Mouse (Mus musculus) urinary bladder, postnatal 14 days (tissue): ENCODE data around the gene Irf9.
A peak's percentile ranks its signal among the peaks of the same experiment; 100 is the strongest.

Experiments
- DNase-seq: peaks from one replicate; pipeline ENCODE4 v3.0.0; 2021; ENCODE audit warnings: low spot score

The Irf9 gene

GRCm38 (mm10) chr14:55580731-55581130 is 22.6 kb upstream of the Irf9 start:
- no peak for DNase-seq

- no peak for DNase-seq
These were observed 21.2 kb upstream of the Irf9 start for GRCm38 (mm10) chr14:55581981-55582681.

GRCm38 (mm10) chr14:55584303-55584701 is 19.1 kb upstream of the Irf9 start:
- no peak for DNase-seq

GRCm38 (mm10) chr14:55584702-55585565 is 18.4 kb upstream of the Irf9 start, which contains the start of gene Emc9:
TSS of gene Emc9 (minus strand) at chr14:55585302.
- DNase-seq = peak; percentile 78

GRCm38 (mm10) chr14:55585566-55585960 is 17.8 kb upstream of the Irf9 start:
- no peak for DNase-seq

- no peak for DNase-seq
These were observed 17.2 kb upstream of the Irf9 start for GRCm38 (mm10) chr14:55586149-55586548.

- DNase-seq = no peak
These were observed 14.1 kb upstream of the Irf9 start for GRCm38 (mm10) chr14:55589271-55589670.

- no peak for DNase-seq
These were observed 13.5 kb upstream of the Irf9 start for GRCm38 (mm10) chr14:55589771-55590448.

- DNase-seq = peak; percentile 94
These were observed 12.5 kb upstream of the Irf9 start, which contains the start of gene Psme2 for GRCm38 (mm10) chr14:55590748-55591330. TSS of gene Psme2 (minus strand) at chr14:55591113.

- peak; percentile 96 for DNase-seq
These were observed 12.0 kb upstream of the Irf9 start, which contains the start of gene Rnf31 for GRCm38 (mm10) chr14:55591331-55591891. TSS of gene Rnf31 (plus strand) at chr14:55591708.

GRCm38 (mm10) chr14:55592226-55592625 is 11.1 kb upstream of the Irf9 start:
- DNase-seq = no peak

- no peak for DNase-seq
These were observed 7.2 kb upstream of the Irf9 start for GRCm38 (mm10) chr14:55596036-55596690.

- DNase-seq = no peak
These were observed 4.6 kb upstream of the Irf9 start for GRCm38 (mm10) chr14:55598521-55599390.

- peak; percentile 94 for DNase-seq
These were observed 534 bp downstream of the Irf9 start for GRCm38 (mm10) chr14:55603633-55604576.

GRCm38 (mm10) chr14:55604823-55605222 is 1.5 kb downstream of the Irf9 start:
- DNase-seq = no peak

GRCm38 (mm10) chr14:55605743-55606459 is 2.5 kb downstream of the Irf9 start:
- no peak for DNase-seq

- DNase-seq = no peak
These were observed 5.0 kb downstream of the Irf9 start for GRCm38 (mm10) chr14:55608339-55608738.

- no peak for DNase-seq
These were observed 10.0 kb downstream of the Irf9 start for GRCm38 (mm10) chr14:55613346-55613745.
